Mouse (Mus musculus) cortical plate, adult 2 months (tissue): ENCODE measurements around the gene Itga6. TPM values are rescaled to one million over a fixed set of nuclear protein-coding genes. Genes with fewer than 3 reads are reported as not detected.

Experiments
- H3K27ac ChIP-seq: fragments of 200-500 bp; 2 replicates; pipeline ENCODE4 v1.5.1; 2012; ENCODE audit warnings: low read length, control low read depth, inconsistent platforms; ENCODE audit not compliant: insufficient read depth
- H3K4me1 ChIP-seq: fragments of 200-500 bp; 2 replicates; pipeline ENCODE4 v1.6.1; 2011; ENCODE audit warnings: low read length; ENCODE audit not compliant: control insufficient read depth, insufficient read depth
- H3K4me3 ChIP-seq: fragments of 200-500 bp; 2 replicates; pipeline ENCODE4 v1.5.1; 2011; ENCODE audit warnings: mild to moderate bottlenecking, low read length, control low read depth; ENCODE audit not compliant: insufficient read depth
- CTCF ChIP-seq: fragments of 200-500 bp; IDR thresholded peaks from 2 replicates; pipeline ENCODE4 v1.5.1; 2011; ENCODE audit warnings: mild to moderate bottlenecking, control low read depth, low read length; ENCODE audit not compliant: insufficient read depth; ENCODE audit errors: extremely low read depth
- POLR2A ChIP-seq: fragments of 200-500 bp; IDR thresholded peaks from 2 replicates; pipeline ENCODE4 v1.6.1; 2011; ENCODE audit warnings: mild to moderate bottlenecking, low read length, control low read depth; ENCODE audit not compliant: insufficient read depth; ENCODE audit errors: extremely low read depth
- polyA plus RNA-seq: library from polyadenylated mRNA; depleted of rRNA; stranded (reverse); fragments of >200 nt; gene quantifications from 2 replicates; pipeline ENCODE4 v1.2.3, GENCODE M21; 2012

Gene Itga6
- polyA plus RNA-seq, 1 experiment, result 23.1 TPM

- H3K27ac ChIP-seq, result no peak overlapping the region
- TF ChIP-seq CTCF (no peak), POLR2A (no peak)
- 0 out of 2 replicates have a peak, but pooled peaks cover 1% of the 10 kb centered on the region for H3K4me1 ChIP-seq
- no peak overlapping the region for H3K4me3 ChIP-seq
Observed at GRCm38 (mm10) chr2:71728796-71729195, 16.6 kb upstream of the Itga6 start.

DNA sequence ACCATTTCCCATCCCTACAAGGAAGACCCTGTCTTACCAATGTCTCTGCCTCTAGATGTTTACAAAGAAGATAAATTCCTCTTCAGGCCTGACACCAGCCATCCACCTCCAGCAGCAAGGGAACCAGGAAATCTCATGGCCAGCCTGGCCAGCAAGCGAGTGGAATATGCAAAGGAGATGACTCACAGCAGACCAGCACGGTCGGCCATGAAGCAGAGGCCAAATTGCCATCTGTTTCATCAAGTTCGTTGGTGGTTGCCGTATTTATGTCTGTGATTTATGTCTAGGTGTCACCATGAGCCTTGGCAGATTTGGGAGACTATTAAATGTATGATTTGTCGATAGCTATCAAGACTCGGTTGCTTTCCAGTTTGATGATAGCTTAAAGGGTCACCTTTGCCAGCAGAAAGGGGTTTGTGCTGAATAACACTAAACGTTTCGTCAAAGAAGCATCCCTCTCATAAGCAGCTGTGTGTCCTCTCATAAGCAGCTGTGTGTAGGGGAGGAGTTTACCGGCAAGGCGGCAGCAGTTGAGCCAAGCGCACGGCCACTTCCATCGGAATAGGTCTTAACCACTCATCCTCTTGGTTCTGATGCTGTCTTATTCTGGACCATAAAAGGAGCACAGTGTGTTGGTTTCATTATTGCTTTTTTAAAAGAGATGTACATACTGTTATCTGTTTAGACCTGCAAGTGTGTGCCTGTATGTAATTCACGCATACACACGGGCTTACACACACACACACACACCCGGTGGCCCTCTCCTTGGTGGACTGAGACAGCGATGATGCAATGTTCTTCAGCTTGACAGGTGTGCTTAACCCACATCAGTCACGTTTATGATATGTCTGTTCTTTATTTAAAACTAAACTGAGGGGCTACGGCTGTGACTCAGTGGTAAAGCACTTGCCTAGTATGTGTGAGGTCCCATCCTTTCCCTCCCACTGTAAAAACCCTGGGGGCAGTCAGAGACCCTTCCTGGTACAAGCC is 14.5 kb upstream of the Itga6 start:
- Histone ChIP-seq H3K4me1 (0 out of 2 replicates have a peak, but pooled peaks cover 1% of the 10 kb centered on the region), H3K4me3 (no peak overlapping the region), H3K27ac (no peak overlapping the region)
- TF ChIP-seq POLR2A (no peak), CTCF (no peak)

DNA sequence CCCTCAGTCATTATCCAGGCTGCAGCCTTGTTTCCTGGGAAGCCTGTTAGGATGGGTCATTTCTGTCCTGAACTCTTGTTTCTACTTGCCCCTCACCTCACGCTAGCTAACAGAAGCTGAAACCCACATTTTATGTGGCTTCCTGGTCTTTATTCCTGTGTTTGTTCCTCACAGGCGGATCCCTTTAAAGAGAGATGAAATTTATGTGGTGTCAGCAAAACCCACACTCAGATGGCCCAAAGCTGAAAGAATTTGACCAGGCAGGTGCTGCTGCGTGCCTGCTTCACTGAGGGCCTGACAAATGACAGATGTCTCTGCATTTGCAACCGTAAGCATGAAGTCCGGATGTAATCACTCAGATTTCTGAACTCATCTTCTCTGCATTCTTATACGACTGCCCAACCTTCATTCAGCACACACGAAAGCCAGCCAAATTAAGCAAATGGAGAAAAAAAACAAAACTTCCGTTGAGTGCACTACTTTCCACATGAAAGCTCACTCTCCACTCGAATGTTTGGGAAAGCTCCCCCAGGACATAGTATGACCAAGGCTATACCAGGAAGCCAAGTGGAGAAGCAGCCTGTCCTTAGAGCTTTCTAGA is 10.5 kb upstream of the Itga6 start:
- H3K27ac ChIP-seq, result no peak overlapping the region
- TF ChIP-seq POLR2A (no peak), CTCF (no peak)
- H3K4me1 ChIP-seq, result 0 out of 2 replicates have a peak, but pooled peaks cover 1% of the 10 kb centered on the region
- H3K4me3 ChIP-seq, result no peak overlapping the region

DNA sequence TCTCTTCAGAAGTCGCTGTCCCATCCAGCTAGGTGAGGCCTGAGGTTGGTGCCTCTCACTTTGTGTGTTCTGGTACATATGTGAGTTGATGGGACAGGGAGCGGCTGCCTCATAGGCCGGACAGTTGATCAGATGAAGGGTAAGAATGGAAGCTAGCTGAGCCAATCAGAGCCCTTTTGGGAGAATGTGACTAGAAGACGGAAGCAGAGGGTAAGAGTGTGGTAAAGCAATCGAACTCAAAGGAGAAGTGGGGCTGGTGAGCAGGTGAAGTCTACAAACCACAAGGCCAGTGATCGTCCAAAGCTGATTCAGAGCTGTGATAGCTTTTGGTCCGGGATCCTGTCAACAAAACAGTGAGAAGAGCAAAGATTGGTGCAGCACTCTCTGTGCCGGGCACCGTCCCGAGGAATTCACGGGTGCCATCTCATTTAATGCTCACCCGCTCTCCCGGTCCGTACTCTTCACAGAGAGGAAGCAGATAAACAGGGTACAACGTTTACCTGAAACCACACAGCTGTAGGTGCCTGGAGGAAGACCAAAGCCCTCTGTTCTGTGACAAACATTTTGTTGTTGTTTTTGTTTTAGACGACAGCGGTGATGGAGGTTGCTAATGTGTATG is 9.8 kb upstream of the Itga6 start:
- Histone ChIP-seq H3K4me1 (no peaks in the 10 kb centered on the region), H3K4me3 (no peak overlapping the region)
- TF ChIP-seq CTCF, result no peak
- no peak for TF ChIP-seq POLR2A

DNA sequence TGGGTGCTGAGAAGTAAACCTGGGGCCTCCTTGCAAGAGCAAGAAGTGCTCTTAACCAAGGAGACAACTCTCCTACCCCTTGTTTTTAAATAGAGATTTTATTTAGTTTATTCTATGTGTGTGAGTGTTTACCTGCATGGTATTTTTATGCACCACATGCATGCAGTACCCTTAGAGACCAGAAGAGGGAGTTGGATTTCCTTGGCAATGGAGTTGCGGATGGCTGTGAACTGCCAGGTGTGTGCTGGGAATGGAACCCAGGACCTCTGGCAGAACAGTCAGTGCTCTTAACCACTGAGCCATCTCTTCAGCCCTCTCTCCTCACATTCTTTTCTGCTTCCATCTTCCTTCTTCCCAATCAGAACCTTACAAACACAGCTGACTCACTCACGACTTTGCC is 9.2 kb upstream of the Itga6 start:
- TF ChIP-seq CTCF, result no peak
- no peak for TF ChIP-seq POLR2A
- Histone ChIP-seq H3K4me3 (no peak overlapping the region), H3K27ac (no peak overlapping the region), H3K4me1 (no peaks in the 10 kb centered on the region)

More for the DNA sequence above, 9.8 kb upstream of the Itga6 start:
- no peak overlapping the region for H3K27ac ChIP-seq

- no peak overlapping the region for H3K4me3 ChIP-seq
- TF ChIP-seq CTCF (no peak), POLR2A (no peak)
- H3K4me1 ChIP-seq, result no peaks in the 10 kb centered on the region
- H3K27ac ChIP-seq, result no peak overlapping the region
Observed at GRCm38 (mm10) chr2:71739173-71739860, 6.1 kb upstream of the Itga6 start.

GRCm38 (mm10) chr2:71742557-71742956 is 2.9 kb upstream of the Itga6 start:
- Histone ChIP-seq H3K4me3 (no peak overlapping the region), H3K4me1 (no peaks in the 10 kb centered on the region), H3K27ac (no peak overlapping the region)
- TF ChIP-seq CTCF (no peak), POLR2A (no peak)

DNA sequence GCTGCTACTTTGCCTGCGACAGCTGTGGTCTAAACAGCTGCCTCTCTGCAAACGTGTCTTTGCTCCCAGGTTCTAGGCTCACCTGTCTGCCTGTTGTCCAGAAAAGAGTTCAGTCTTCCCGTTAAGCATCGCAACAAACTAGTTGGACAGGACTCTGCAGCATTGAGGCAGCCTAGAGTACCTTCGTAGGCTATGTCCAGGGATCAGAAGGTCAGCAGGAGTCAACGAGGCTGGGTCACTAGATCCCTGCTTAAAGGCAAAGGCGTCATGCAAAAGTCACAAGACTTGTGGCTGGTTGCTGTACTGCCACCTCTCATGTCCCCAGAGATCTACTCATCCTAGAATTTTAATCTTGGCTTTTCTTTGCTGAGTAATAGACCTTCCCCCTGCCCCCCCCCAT is 2.0 kb upstream of the Itga6 start:
- Histone ChIP-seq H3K4me3 (no peak overlapping the region), H3K4me1 (no peaks in the 10 kb centered on the region), H3K27ac (no peak overlapping the region)
- no peak for TF ChIP-seq CTCF
- no peak for TF ChIP-seq POLR2A

- no peak overlapping the region for H3K4me3 ChIP-seq
- H3K4me1 ChIP-seq, result no peaks in the 10 kb centered on the region
- no peak overlapping the region for H3K27ac ChIP-seq
- TF ChIP-seq POLR2A, result no peak
- no peak for TF ChIP-seq CTCF
Observed at GRCm38 (mm10) chr2:71744320-71744719, 1.1 kb upstream of the Itga6 start.
